Mouse (Mus musculus): ENCODE data around the gene Cdh20. TPM values are rescaled to one million over a fixed set of nuclear protein-coding genes. Genes with fewer than 3 reads are reported as not detected.

The Cdh20 gene
- total and polyA plus RNA-seq, 3 experiments = not detected

DNA sequence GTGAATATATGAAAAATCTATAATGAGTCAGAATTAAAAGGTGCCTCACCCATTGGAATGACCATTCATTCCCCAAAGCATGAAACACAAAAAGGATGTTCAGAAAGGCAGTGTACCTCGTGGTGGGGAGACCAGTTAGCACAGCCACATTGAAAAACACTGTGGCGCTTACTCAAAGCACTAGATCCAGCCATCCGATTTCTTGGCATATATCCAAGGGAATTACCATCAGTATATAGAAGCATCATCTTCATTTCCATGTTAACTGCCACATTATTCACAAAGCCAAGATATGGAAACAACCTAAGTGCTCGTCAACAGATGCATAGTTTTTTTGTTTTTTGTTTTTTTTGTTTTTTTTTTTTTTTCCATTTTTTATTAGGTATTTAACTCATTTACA, 193.9 kb downstream of the Cdh20 start:
- H3K9me3 ChIP-seq (replicated peaks; ENCODE audit: low read length) = no peaks in the 10 kb centered on the region
- no peak overlapping the region for H3K9ac ChIP-seq (ENCODE audit: insufficient read depth, low read depth)
- no peaks in the 10 kb centered on the region for H3K79me2 ChIP-seq (replicated peaks; ENCODE audit: control insufficient read depth, extremely low read depth, insufficient read depth, poor library complexity, severe bottlenecking)
- no peak overlapping the region for H3K4me2 ChIP-seq (ENCODE audit: insufficient read depth, low read depth, poor library complexity, severe bottlenecking)
- no peaks in the 10 kb centered on the region for H3K36me3 ChIP-seq (replicated peaks in 1 of 2; ENCODE audit: control insufficient read depth in 1 of 2, insufficient read depth in 1 of 2, low read length in 1 of 2)
- no peaks in the 10 kb centered on the region for H3K4me1 ChIP-seq (ENCODE audit: control insufficient read depth in 1 of 2, insufficient read depth in 2 of 2)
- DNase-seq (ENCODE audit: extremely low read depth) = no peak
- H3K27me3 ChIP-seq (replicated peaks) = peaks cover 4% of the 10 kb centered on the region
- H3K4me3 ChIP-seq (replicated peaks in 1 of 3; ENCODE audit: low read depth in 2 of 3, low read length in 2 of 3, poor library complexity in 1 of 3) = no peak overlapping the region
- H3K27ac ChIP-seq (ENCODE audit: insufficient read depth, low read depth) = no peak overlapping the region
- dilution Hi-C loops (cut with MboI; ENCODE audit: extremely low pct_ligation_motif_present, extremely low pct_unique_long_range_greater_than_20kb, low sequenced_read_pairs) (no loop called here), in situ Hi-C loops (cut with MboI; ENCODE audit: low pct_ligation_motif_present, low pct_unique_long_range_greater_than_20kb, low sequenced_read_pairs) (no loop called here)
- TF ChIP-seq USF1 (IDR thresholded peaks at IDR 0.05; ENCODE audit: low read depth, low read length) (no peak), POLR2A (IDR thresholded peaks at IDR 0.05; ENCODE audit: low read depth, low read length) (no peak), NELFE (IDR thresholded peaks at IDR 0.05; ENCODE audit: low read depth, low read length) (no peak), E2F4 (IDR thresholded peaks at IDR 0.05; ENCODE audit: insufficient replicate concordance, low read depth, low read length) (no peak), CHD1 (IDR thresholded peaks at IDR 0.05; ENCODE audit: low read depth, low read length) (no peak), CTCF (conservative IDR thresholded peaks at IDR 0.05 in 1 of 2, IDR thresholded peaks at IDR 0.05 in 1 of 2; ENCODE audit: low read depth in 2 of 2, low read length in 2 of 2) (no peak), TBP (conservative IDR thresholded peaks at IDR 0.05; ENCODE audit: low read depth, low read length) (no peak), CHD2 (IDR thresholded peaks at IDR 0.05; ENCODE audit: low read length) (no peak), ZC3H11A (IDR thresholded peaks at IDR 0.05; ENCODE audit: low read depth, low read length) (no peak), MXI1 (IDR thresholded peaks at IDR 0.05; ENCODE audit: low read depth, low read length) (no peak), MAX (IDR thresholded peaks at IDR 0.05; ENCODE audit: low read length) (no peak), ZMIZ1 (IDR thresholded peaks at IDR 0.05; ENCODE audit: low read depth, low read length) (no peak), PAX5 (IDR thresholded peaks at IDR 0.05; ENCODE audit: low read length) (no peak), USF2 (conservative IDR thresholded peaks at IDR 0.05; ENCODE audit: low read depth, low read length) (no peak), RCOR1 (conservative IDR thresholded peaks at IDR 0.05; ENCODE audit: low read depth, low read length) (no peak), MAFK (IDR thresholded peaks at IDR 0.05; ENCODE audit: insufficient replicate concordance, low read length) (no peak), RAD21 (IDR thresholded peaks at IDR 0.05; ENCODE audit: low read depth, low read length) (no peak), TCF12 (IDR thresholded peaks at IDR 0.05; ENCODE audit: low read depth, low read length) (no peak), EP300 (IDR thresholded peaks at IDR 0.05; ENCODE audit: low read length) (no peak)

DNA sequence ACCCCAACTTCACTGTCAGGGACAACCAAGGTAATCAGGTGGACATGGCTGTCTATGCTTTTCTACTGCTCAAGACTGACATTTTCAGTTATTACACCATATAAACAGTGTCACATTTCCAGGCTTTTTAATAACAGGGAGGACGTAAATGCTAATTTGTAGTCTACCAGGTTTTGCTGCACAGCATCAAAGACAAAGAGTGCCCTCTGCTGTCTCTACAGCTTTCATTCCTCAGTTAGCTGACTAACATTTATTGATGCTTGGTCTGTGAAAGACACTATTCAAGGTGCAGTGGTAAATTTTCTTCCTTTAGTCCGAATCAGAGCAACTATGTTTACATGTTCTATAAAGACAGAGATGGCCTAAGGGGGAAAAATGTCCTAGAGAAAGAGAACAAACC, 210.7 kb downstream of the Cdh20 start:
- peak; percentile 45 for TF ChIP-seq RAD21 (IDR thresholded peaks at IDR 0.05; ENCODE audit: low read depth, low read length)
- no peak for TF ChIP-seq JUN (IDR thresholded peaks at IDR 0.05; ENCODE audit: insufficient read depth, low read depth, low read length)
- no peak for TF ChIP-seq TCF12 (IDR thresholded peaks at IDR 0.05; ENCODE audit: low read depth, low read length)
- TF ChIP-seq SMC3 (IDR thresholded peaks at IDR 0.05; ENCODE audit: low read depth, low read length) = peak; percentile 35
- TF ChIP-seq CTCF (conservative IDR thresholded peaks at IDR 0.05 in 1 of 2, IDR thresholded peaks at IDR 0.05 in 1 of 2; ENCODE audit: low read depth in 2 of 2, low read length in 2 of 2) = peak in 1 of 2 experiments; percentile 46; a peak in 2 of 4 replicates
- Histone ChIP-seq H3K4me2 (ENCODE audit: insufficient read depth, low read depth, poor library complexity, severe bottlenecking) (no peak overlapping the region), H3K27me3 (replicated peaks) (peaks cover 22% of the 10 kb centered on the region), H3K4me3 (replicated peaks in 1 of 3; ENCODE audit: low read depth in 2 of 3, low read length in 2 of 3, poor library complexity in 1 of 3) (no peak overlapping the region), H3K9ac (ENCODE audit: insufficient read depth, low read depth) (no peak overlapping the region), H3K9me3 (replicated peaks; ENCODE audit: low read length) (no peaks in the 10 kb centered on the region), H3K4me1 (ENCODE audit: control insufficient read depth in 1 of 2, insufficient read depth in 2 of 2) (no peaks in the 10 kb centered on the region), H3K79me2 (replicated peaks; ENCODE audit: control insufficient read depth, extremely low read depth, insufficient read depth, poor library complexity, severe bottlenecking) (no peaks in the 10 kb centered on the region), H3K36me3 (replicated peaks in 1 of 2; ENCODE audit: control insufficient read depth in 1 of 2, insufficient read depth in 1 of 2, low read length in 1 of 2) (no peaks in the 10 kb centered on the region), H3K27ac (ENCODE audit: insufficient read depth, low read depth) (no peak overlapping the region)
- in situ Hi-C loops (cut with MboI; ENCODE audit: low pct_ligation_motif_present, low pct_unique_long_range_greater_than_20kb, low sequenced_read_pairs) = loop anchor here (25.0 kb wide), 1 partner anchor 383 kb away; the partner anchor contains the start of gene Rnf152
- DNase-seq (ENCODE audit: extremely low read depth) = no peak
- dilution Hi-C loops (cut with MboI; ENCODE audit: extremely low pct_ligation_motif_present, extremely low pct_unique_long_range_greater_than_20kb, low sequenced_read_pairs) = no loop called here
